Mouse (Mus musculus) midbrain, embryonic 11.5 days (tissue): Measurements from ENCODE around the gene Spg7. TPM values are rescaled to one million over a fixed set of nuclear protein-coding genes. Genes with fewer than 3 reads are reported as not detected.
A peak's percentile ranks its signal among the peaks of the same experiment; 100 is the strongest.

Experiments used
- ATAC-seq: fragments of 200-750 bp; cut with Nextera tagmentation; 2 replicates; pipeline ENCODE4 v1.8.0; 2017; ENCODE audit warnings: moderate TSS enrichment, moderate library complexity; ENCODE audit not compliant: low FRiP score
- DNase-seq: peaks from one replicate; pipeline ENCODE4 v3.0.0; 2015; ENCODE audit warnings: low spot score; ENCODE audit errors: missing footprints
- H3K27ac ChIP-seq: fragments of 300-500 bp; sonication (generic); 2 replicates; pipeline ENCODE4 v1.5.1; 2014; ENCODE audit warnings: low read depth, low read length
- H3K27me3 ChIP-seq: fragments of 300-500 bp; sonication (generic); 2 replicates; pipeline ENCODE4 v1.6.1; 2014; ENCODE audit warnings: mild to moderate bottlenecking, low read length, moderate library complexity, mixed read lengths; ENCODE audit not compliant: control insufficient read depth, insufficient read depth
- H3K36me3 ChIP-seq: fragments of 300-500 bp; sonication (generic); 2 replicates; pipeline ENCODE4 v1.6.1; 2014; ENCODE audit warnings: mild to moderate bottlenecking, low read length, moderate library complexity, mixed read lengths; ENCODE audit not compliant: control insufficient read depth, insufficient read depth
- H3K4me1 ChIP-seq: fragments of 300-500 bp; sonication (generic); 2 replicates; pipeline ENCODE4 v1.6.1; 2014; ENCODE audit warnings: low read length; ENCODE audit not compliant: control insufficient read depth, insufficient read depth
- H3K4me2 ChIP-seq: fragments of 300-500 bp; sonication (generic); 2 replicates; pipeline ENCODE4 v1.6.1; 2014; ENCODE audit warnings: mild to moderate bottlenecking, moderate library complexity
- H3K4me3 ChIP-seq: fragments of 300-500 bp; sonication (generic); 2 replicates; pipeline ENCODE4 v1.5.1; 2014; ENCODE audit warnings: low read depth, low read length
- H3K9ac ChIP-seq: fragments of 300-500 bp; sonication (generic); 2 replicates; pipeline ENCODE4 v1.6.1; 2014; ENCODE audit warnings: low read length
- H3K9me3 ChIP-seq: fragments of 300-500 bp; sonication (generic); 2 replicates; pipeline ENCODE4 v1.6.1; 2016; ENCODE audit warnings: low read length; ENCODE audit not compliant: control insufficient read depth
- WGBS: fragments of 180-500 bp; shearing (Covaris S2); extraction: QIAGEN DNeasy Blood & Tissue Kit; methylation state at CpG from one replicate; pipeline ENCODE4 v1.1.7; 2014; 5-methylcytosine and 5-hydroxymethylcytosine counted together
- polyA plus RNA-seq: library from polyadenylated mRNA; unstranded; fragments of >200 nt; fragmentation: Nextera tagmentation; extraction: Ambion mirVana; gene quantifications from 2 replicates; pipeline ENCODE4 v1.2.1, GENCODE M21; 2014

The Spg7 gene
- polyA plus RNA-seq, 1 experiment from 2014 or later = 35.9 TPM

- WGBS = 91% methylated on average over 5 of the region's 5 CpGs
- ATAC-seq = no peak
- no peak overlapping the region for H3K4me3 ChIP-seq
- peak; percentile 70 for DNase-seq
- H3K4me1 ChIP-seq = peaks cover under 1% of the 10 kb centered on the region; the same call in 1 of the 2 replicates
- H3K4me2 ChIP-seq = no peak overlapping the region
- peaks cover 7% of the 10 kb centered on the region; the same call in 1 of the 2 replicates for H3K36me3 ChIP-seq
- no peaks in the 10 kb centered on the region for H3K27me3 ChIP-seq
- H3K9ac ChIP-seq = no peak overlapping the region
- no peak overlapping the region for H3K27ac ChIP-seq
- H3K9me3 ChIP-seq = no peaks in the 10 kb centered on the region
Measured at GRCm38 (mm10) chr8:123108953-123109352, 46.2 kb downstream of the Spg7 start.

DNA sequence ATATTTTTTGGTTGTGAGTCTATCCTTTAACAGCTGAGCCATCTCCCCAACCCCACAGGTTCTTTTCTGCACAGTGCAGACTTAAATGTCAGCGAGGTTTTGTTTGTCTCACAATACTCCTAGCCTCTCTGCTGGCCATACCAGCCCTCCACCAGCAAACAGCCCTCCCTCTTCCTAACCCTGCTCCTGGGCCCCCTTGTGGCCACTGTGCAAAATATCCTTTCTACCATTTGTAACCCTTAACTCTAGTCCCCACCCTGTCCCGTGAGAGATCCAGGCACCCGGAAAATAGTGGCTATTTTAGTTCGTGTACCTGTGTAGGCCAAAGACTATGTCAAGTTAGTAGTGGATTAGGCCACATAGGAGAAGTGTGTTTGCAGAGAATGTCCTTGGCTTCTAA, 47.9 kb downstream of the Spg7 start:
- H3K36me3 ChIP-seq = no peaks in the 10 kb centered on the region
- H3K4me2 ChIP-seq = no peak overlapping the region
- WGBS = 24% methylated on average over 4 of the region's 4 CpGs
- H3K9ac ChIP-seq = no peak overlapping the region
- no peak overlapping the region for H3K27ac ChIP-seq
- ATAC-seq (0 out of 2 replicates have a peak, but pooled peaks have one; percentile 48), DNase-seq (peak; percentile 94)
- no peaks in the 10 kb centered on the region for H3K4me1 ChIP-seq
- no peaks in the 10 kb centered on the region for H3K9me3 ChIP-seq
- no peak overlapping the region for H3K4me3 ChIP-seq
- H3K27me3 ChIP-seq = peaks cover 1% of the 10 kb centered on the region

DNA sequence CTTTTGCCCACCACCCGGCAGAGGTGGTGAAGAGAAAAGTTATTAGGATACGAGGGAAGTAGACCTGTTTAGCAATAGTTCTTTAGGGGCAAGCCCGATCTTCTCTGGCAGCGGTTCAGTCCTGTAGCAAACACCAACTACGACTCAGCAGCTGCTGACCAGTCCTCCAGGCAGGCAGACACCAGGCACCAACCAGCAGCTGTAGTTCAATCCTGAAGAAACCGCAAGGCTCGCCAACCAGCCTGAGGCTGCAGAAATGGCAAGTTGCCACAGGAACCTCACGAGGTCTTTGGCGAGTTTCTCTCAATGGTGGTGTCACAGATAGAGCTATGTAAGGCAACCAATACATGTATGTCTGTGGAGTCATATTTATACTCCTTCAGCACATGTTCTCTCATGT, 50.1 kb downstream of the Spg7 start:
- Histone ChIP-seq H3K9me3 (no peaks in the 10 kb centered on the region), H3K4me2 (no peak overlapping the region), H3K27me3 (peaks cover 24% of the 10 kb centered on the region), H3K4me3 (no peak overlapping the region), H3K9ac (no peak overlapping the region), H3K4me1 (peaks cover 8% of the 10 kb centered on the region), H3K36me3 (no peaks in the 10 kb centered on the region), H3K27ac (no peak overlapping the region)
- WGBS = 85% methylated on average over 9 of the region's 9 CpGs
- DNase-seq = no peak
- no peak for ATAC-seq

- Histone ChIP-seq H3K4me1 (peaks cover 8% of the 10 kb centered on the region), H3K9ac (no peak overlapping the region), H3K4me3 (no peak overlapping the region), H3K36me3 (no peaks in the 10 kb centered on the region), H3K27me3 (peaks cover 35% of the 10 kb centered on the region), H3K9me3 (no peaks in the 10 kb centered on the region), H3K27ac (no peak overlapping the region), H3K4me2 (no peak overlapping the region)
- ATAC-seq (no peak), DNase-seq (peak; percentile 26)
- 78% methylated on average over 2 of the region's 2 CpGs for WGBS
Measured at GRCm38 (mm10) chr8:123113908-123114469, 51.2 kb downstream of the Spg7 start.

- 77% methylated on average over 3 of the region's 3 CpGs for WGBS
Measured at GRCm38 (mm10) chr8:123114644-123115043, 51.9 kb downstream of the Spg7 start.

DNA sequence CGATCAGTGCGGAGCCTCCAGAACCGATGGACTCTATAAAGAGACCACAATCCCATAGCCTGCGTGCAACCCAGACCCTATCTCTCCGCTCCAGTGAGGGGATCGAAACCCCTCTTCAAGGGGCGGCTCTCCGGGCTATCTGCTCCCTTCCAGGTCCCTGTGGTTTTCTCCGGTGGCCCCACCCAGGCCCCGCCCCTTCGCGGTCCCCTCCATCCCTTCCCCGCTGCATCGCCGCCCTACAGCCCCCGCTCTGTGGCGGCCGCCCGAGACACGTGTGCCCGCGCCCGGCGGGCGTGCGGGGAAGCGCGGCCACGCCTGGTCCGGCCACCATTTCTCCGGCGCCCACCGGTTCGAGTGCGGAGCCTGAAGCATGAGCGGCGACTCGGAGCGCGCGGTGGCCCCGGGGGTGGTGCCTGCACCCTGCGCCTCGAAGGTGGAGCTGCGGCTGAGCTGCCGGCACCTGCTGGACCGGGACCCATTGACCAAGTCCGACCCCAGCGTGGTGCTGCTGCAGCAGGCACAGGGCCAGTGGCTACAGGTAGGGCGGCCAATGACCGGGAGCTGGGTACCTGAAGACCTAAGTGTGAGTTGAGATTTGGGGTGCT, 54.5 kb downstream of the Spg7 start, which contains the start of gene Cpne7:
Cpne7 (plus strand) TSS at position 248 of the 605 bp plus-strand sequence.
- ATAC-seq (no peak), DNase-seq (peak; percentile 93)
- Histone ChIP-seq H3K4me2 (peak within 1 kb of the TSS; percentile 71), H3K9me3 (no peaks in the 10 kb centered on the region), H3K36me3 (no peaks in the 10 kb centered on the region), H3K4me1 (peaks cover 8% of the 10 kb centered on the region), H3K4me3 (peak within 1 kb of the TSS; percentile 40), H3K9ac (peak within 1 kb of the TSS; percentile 36), H3K27me3 (peaks cover 36% of the 10 kb centered on the region), H3K27ac (no peak within 1 kb of the TSS)
- 2% methylated on average over 49 of the region's 51 CpGs for WGBS

More at GRCm38 (mm10) chr8:123114644-123115043, 51.9 kb downstream of the Spg7 start:
- Histone ChIP-seq H3K4me3 (no peak overlapping the region), H3K9ac (no peak overlapping the region), H3K4me2 (no peak overlapping the region), H3K27ac (no peak overlapping the region), H3K27me3 (peaks cover 36% of the 10 kb centered on the region), H3K36me3 (no peaks in the 10 kb centered on the region), H3K4me1 (peaks cover 8% of the 10 kb centered on the region), H3K9me3 (no peaks in the 10 kb centered on the region)
- DNase-seq (peak; percentile 71), ATAC-seq (no peak)

GRCm38 (mm10) chr8:123117744-123118143, 55.0 kb downstream of the Spg7 start:
- no peaks in the 10 kb centered on the region for H3K9me3 ChIP-seq
- no peaks in the 10 kb centered on the region for H3K36me3 ChIP-seq
- DNase-seq (peak; percentile 94), ATAC-seq (no peak)
- H3K27ac ChIP-seq = no peak overlapping the region
- peaks cover 8% of the 10 kb centered on the region for H3K4me1 ChIP-seq
- H3K4me3 ChIP-seq = peak overlapping the region; percentile 40
- WGBS = 2% methylated on average over 17 of the region's 17 CpGs
- H3K27me3 ChIP-seq = peaks cover 36% of the 10 kb centered on the region
- H3K9ac ChIP-seq = peak overlapping the region; percentile 36; the same call in 1 of the 2 replicates
- peak overlapping the region; percentile 71 for H3K4me2 ChIP-seq

- DNase-seq = no peak
- no peak for ATAC-seq
- peaks cover 7% of the 10 kb centered on the region for H3K4me1 ChIP-seq
- WGBS = 77% methylated on average over 9 of the region's 9 CpGs
- H3K4me2 ChIP-seq = no peak overlapping the region
- no peak overlapping the region for H3K9ac ChIP-seq
- H3K27ac ChIP-seq = no peak overlapping the region
- no peak overlapping the region for H3K4me3 ChIP-seq
- peaks cover 20% of the 10 kb centered on the region for H3K27me3 ChIP-seq
- H3K9me3 ChIP-seq = no peaks in the 10 kb centered on the region
- no peaks in the 10 kb centered on the region for H3K36me3 ChIP-seq
Measured at GRCm38 (mm10) chr8:123122059-123122458, 59.3 kb downstream of the Spg7 start.

GRCm38 (mm10) chr8:123122670-123123069, 59.9 kb downstream of the Spg7 start:
- ATAC-seq = no peak
- WGBS = 81% methylated on average over 5 of the region's 5 CpGs
- H3K9me3 ChIP-seq = no peaks in the 10 kb centered on the region

More at GRCm38 (mm10) chr8:123122670-123123069, 59.9 kb downstream of the Spg7 start:
- Histone ChIP-seq H3K4me2 (no peak overlapping the region), H3K27ac (no peak overlapping the region), H3K4me1 (peaks cover 1% of the 10 kb centered on the region), H3K4me3 (no peak overlapping the region), H3K27me3 (peaks cover 14% of the 10 kb centered on the region), H3K9ac (no peak overlapping the region), H3K36me3 (no peaks in the 10 kb centered on the region)
- no peak for DNase-seq
